Mouse (Mus musculus): ENCODE data around the gene Rbm19. TPM values are rescaled to one million over a fixed set of nuclear protein-coding genes. Genes with fewer than 3 reads are reported as not detected.

Rbm19 gene
- polyA plus RNA-seq, 1 experiment from 2014 or later: 10.8 TPM

DNA sequence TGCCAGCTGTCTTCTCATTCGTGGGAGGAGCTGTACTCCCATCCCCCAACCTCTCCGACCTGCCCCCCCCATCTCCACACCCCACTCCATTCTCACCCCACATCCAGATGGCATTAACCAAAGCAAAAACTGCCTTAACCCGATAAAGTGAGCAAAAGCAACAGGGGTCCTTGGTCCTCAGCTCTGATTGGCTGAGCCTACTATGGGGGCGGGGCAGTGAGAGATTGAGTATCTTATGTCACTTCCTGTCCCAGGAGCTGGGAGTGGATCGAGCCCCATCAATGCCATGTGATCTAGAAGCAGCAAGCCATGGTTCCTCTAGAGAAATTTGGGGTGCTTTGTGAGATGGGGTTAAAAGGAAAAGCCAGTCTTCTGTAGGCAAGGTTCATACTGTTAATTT, 118.9 kb downstream of the Rbm19 start:
- Histone ChIP-seq H3K4me1 (replicated peaks; ENCODE audit: control insufficient read depth, insufficient read depth) (no peaks in the 10 kb centered on the region), H3K36me3 (ENCODE audit: control insufficient read depth, insufficient read depth, low read length) (no peaks in the 10 kb centered on the region), H3K4me3 (ENCODE audit: low read depth, low read length) (no peak overlapping the region), H3K4me2 (replicated peaks; ENCODE audit: low read depth) (no peak overlapping the region), H3K27ac (replicated peaks) (no peak overlapping the region), H3K9ac (ENCODE audit: low read length) (no peak overlapping the region), H3K9me3 (ENCODE audit: control insufficient read depth, low read length) (no peaks in the 10 kb centered on the region), H3K27me3 (ENCODE audit: control insufficient read depth, insufficient read depth, low read length) (no peaks in the 10 kb centered on the region)
- 54% methylated on average over 5 of the region's 5 CpGs for WGBS
- DNase-seq (ENCODE audit: low spot score) (no peak), ATAC-seq (ENCODE audit: low FRiP score, low TSS enrichment) (no peak)
- TF ChIP-seq EP300 (optimal IDR thresholded peaks at IDR 0.05) (no peak), CTCF (IDR thresholded peaks at IDR 0.05; ENCODE audit: low read depth) (no peak)

DNA sequence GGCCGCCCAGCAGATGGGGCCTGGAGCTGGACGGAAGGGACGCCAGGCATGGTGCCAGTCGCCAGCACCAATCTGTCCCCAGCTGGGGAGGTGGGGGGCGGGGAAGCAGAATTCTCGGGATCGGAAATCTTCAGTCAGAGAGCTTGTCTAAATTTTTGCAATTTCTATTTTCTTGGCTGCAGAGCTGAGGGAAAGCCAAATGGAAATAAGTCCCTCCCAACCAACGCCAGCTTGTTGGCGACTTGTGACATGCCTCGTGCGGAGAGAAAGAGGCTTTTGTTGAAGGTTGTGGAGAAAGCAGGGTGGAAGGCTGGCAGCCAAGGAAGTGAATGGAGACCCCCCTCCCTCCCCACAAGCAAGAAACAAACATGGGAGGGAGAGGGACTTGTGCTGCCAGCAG, 119.3 kb downstream of the Rbm19 start:
- 66% methylated on average over 11 of the region's 11 CpGs for WGBS
- H3K4me1 ChIP-seq (replicated peaks; ENCODE audit: control insufficient read depth, insufficient read depth): no peaks in the 10 kb centered on the region
- H3K9me3 ChIP-seq (ENCODE audit: control insufficient read depth, low read length): no peaks in the 10 kb centered on the region
- DNase-seq (ENCODE audit: low spot score) (no peak), ATAC-seq (ENCODE audit: low FRiP score, low TSS enrichment) (no peak)
- TF ChIP-seq EP300 (optimal IDR thresholded peaks at IDR 0.05): no peak
- no peak for TF ChIP-seq CTCF (IDR thresholded peaks at IDR 0.05; ENCODE audit: low read depth)
- H3K4me2 ChIP-seq (replicated peaks; ENCODE audit: low read depth): no peak overlapping the region
- H3K27ac ChIP-seq (replicated peaks): no peak overlapping the region
- H3K4me3 ChIP-seq (ENCODE audit: low read depth, low read length): no peak overlapping the region
- H3K27me3 ChIP-seq (ENCODE audit: control insufficient read depth, insufficient read depth, low read length): no peaks in the 10 kb centered on the region
- H3K9ac ChIP-seq (ENCODE audit: low read length): no peak overlapping the region
- H3K36me3 ChIP-seq (ENCODE audit: control insufficient read depth, insufficient read depth, low read length): no peaks in the 10 kb centered on the region

DNA sequence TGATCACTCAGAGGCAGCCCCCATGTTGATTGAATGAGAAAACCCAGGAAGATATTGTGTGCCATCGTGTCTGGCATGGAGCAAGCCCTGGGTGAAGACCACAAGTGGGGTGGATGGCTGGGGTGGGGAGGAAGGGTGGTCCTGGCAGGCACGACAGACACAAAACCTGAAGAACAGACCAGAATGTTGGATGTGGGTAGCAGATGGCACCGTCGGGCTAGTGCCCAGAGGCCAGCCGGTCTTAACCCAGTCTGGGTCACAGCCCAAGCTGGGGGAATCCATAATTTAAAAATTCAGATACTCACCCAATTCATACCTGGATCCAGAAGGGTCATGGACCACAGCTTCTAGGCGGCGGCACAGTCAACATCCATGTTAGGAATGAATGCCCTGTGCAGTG, 123.8 kb downstream of the Rbm19 start:
- no peaks in the 10 kb centered on the region for H3K9me3 ChIP-seq (ENCODE audit: control insufficient read depth, low read length)
- no peaks in the 10 kb centered on the region for H3K4me1 ChIP-seq (replicated peaks; ENCODE audit: control insufficient read depth, insufficient read depth)
- H3K36me3 ChIP-seq (ENCODE audit: control insufficient read depth, insufficient read depth, low read length): no peaks in the 10 kb centered on the region
- DNase-seq (ENCODE audit: low spot score): no peak
- no peak for TF ChIP-seq CTCF (IDR thresholded peaks at IDR 0.05; ENCODE audit: low read depth)
- no peak for TF ChIP-seq EP300 (optimal IDR thresholded peaks at IDR 0.05)
- no peak overlapping the region for H3K9ac ChIP-seq (ENCODE audit: low read length)
- 87% methylated on average over 7 of the region's 7 CpGs for WGBS
- H3K27me3 ChIP-seq (ENCODE audit: control insufficient read depth, insufficient read depth, low read length): no peaks in the 10 kb centered on the region
- no peak overlapping the region for H3K4me3 ChIP-seq (ENCODE audit: low read depth, low read length)
- no peak for ATAC-seq (ENCODE audit: low FRiP score, low TSS enrichment)
- H3K4me2 ChIP-seq (replicated peaks; ENCODE audit: low read depth): no peak overlapping the region
- H3K27ac ChIP-seq (replicated peaks): no peak overlapping the region

GRCm38 (mm10) chr5:120245336-120245735, 129.1 kb downstream of the Rbm19 start:
- H3K4me3 ChIP-seq (ENCODE audit: low read depth, low read length): no peak overlapping the region
- no peaks in the 10 kb centered on the region for H3K36me3 ChIP-seq (ENCODE audit: control insufficient read depth, insufficient read depth, low read length)
- ATAC-seq (ENCODE audit: low FRiP score, low TSS enrichment): peak; percentile 63; the same call in 1 of the 2 replicates
- TF ChIP-seq CTCF (IDR thresholded peaks at IDR 0.05; ENCODE audit: low read depth): no peak
- no peak for TF ChIP-seq EP300 (optimal IDR thresholded peaks at IDR 0.05)
- no peak for DNase-seq (ENCODE audit: low spot score)
- no peak overlapping the region for H3K27ac ChIP-seq (replicated peaks)
- 58% methylated on average over 5 of the region's 5 CpGs for WGBS
- H3K9me3 ChIP-seq (ENCODE audit: control insufficient read depth, low read length): no peaks in the 10 kb centered on the region
- no peak overlapping the region for H3K9ac ChIP-seq (ENCODE audit: low read length)
- H3K4me1 ChIP-seq (replicated peaks; ENCODE audit: control insufficient read depth, insufficient read depth): no peaks in the 10 kb centered on the region
- H3K4me2 ChIP-seq (replicated peaks; ENCODE audit: low read depth): no peak overlapping the region
- no peaks in the 10 kb centered on the region for H3K27me3 ChIP-seq (ENCODE audit: control insufficient read depth, insufficient read depth, low read length)

Data from stomach, postnatal 0 days (tissue).